Mouse (Mus musculus): ENCODE measurements at regions not wholly inside any gene's neighbourhood (a gene's known extent, or its start where the extent isn't known, plus 50 kb on each side); places are given as distances from the start of the nearest gene placed in this dataset.
"Not testable (repeated sequence)": the region's sequence is repeated elsewhere in the genome, so short reads cannot be mapped to it uniquely, and the experiment has no call there.

DNA sequence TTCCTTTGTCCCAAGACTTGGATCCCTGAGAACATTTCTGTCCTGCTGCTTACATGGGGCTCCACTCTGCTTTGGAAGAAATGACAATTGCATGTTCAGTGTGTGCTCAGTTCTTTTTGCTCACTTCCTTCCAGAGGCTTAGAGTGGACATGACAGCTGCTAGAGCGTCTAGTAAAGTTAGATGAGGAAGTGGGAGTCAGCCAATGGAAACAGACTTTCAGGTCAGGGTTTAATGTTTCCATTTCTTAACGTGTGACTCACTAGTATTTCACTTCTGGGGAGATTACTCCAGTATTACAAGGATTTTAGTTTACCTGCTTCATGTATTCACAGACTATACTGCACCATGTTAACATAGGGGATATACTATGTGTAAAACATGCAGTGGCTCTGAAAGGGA is 759.3 kb upstream of the Gm38303 start:
- DNase-seq (ENCODE audit: low read depth, low spot score): no peak

DNA sequence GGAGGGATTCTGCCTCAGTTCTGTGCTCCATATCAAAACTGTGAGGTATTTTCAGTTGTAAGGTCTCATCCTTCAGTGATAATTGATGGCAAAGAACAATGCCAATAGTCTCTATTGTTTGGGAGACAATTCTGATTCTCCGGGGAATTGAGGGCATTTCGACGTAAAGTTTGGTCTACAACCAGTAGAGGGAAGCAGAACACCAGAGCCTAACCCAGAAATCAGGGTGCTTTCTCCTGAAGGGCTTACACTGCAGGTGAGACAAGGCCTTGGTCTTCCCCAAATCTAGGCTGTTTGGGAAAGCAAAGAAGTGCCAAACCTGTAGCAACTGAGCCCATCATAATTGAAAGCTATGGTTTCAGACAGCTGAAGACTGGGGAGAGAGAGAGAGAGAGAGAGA is 758.7 kb upstream of the Gm38303 start:
- peak; percentile 62 for DNase-seq (ENCODE audit: low read depth, low spot score)

DNA sequence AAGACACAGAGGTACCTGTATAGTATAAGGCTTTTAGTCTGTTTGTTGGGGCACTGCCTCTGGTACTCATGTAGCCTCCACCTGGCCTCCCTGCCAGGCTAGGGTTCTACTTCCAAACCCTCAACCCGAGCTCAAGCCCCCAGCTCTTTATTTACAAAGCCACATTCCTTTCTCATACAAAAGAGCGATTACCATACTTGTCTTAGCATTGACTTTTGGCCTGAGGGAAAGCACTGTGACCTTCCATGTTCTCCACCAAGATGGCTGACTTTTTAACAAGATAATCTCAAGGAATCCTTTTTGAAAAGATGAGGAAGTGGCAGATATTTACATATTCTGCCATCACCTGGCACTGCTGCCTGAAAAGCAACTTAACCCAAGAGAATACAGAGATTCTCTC is 747.8 kb upstream of the Gm38303 start:
- DNase-seq (ENCODE audit: low read depth, low spot score): no peak

DNA sequence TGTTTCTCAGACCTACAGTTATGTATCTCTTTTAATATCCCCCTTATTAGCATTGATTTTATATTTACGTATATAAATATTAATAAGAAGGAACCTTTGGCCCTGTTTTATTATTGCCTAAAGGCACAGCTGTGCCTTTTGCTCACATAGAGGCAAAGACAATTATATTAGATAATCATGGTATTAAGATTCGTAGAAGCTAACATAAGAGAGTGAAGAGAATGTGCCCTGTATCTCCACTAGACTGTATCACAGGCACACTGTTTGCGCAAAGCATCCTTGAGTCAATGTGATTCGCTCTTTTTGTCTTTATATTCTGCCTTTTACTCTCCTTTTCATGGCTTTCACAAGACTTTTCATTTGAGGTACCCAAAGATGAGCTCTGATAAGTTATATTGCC is 738.5 kb upstream of the Gm38303 start:
- no peak for DNase-seq (ENCODE audit: low read depth, low spot score)

DNA sequence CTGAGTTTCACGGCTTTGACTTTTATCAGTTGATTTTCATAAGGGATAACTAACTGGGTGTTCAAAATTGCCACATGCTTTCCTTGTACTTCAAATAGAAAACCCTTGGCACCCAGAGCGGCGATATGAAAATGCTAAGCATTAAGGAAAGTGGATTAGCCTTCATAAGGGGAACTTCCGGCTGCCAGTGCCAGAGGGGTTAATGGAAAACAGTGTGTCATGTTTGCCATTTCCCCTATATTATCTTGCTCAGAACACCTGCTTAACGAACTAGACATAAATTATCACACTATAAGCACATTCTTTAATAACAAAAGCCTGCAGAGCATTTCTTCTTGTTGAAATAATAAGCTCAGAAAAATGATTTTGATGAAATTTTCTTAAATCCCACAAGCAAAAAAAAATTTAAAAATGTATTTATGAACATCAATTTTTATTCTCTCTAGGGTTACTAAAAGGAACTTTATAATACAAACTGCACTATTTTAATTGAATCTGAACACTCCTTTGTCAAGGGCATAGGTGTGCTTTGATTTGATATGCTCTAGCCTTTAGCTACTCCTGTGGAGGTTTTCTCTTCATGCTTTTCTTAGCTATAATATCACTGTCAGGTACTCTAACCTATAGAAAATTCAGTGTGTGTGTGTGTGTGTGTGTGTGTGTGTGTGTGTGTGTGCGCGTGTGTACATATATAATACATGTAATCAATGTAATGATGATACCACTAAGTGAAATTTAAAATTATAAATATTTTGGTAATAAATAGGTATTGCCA is 699.7 kb upstream of the Gm38303 start:
- no peak for DNase-seq (ENCODE audit: low read depth, low spot score)

DNA sequence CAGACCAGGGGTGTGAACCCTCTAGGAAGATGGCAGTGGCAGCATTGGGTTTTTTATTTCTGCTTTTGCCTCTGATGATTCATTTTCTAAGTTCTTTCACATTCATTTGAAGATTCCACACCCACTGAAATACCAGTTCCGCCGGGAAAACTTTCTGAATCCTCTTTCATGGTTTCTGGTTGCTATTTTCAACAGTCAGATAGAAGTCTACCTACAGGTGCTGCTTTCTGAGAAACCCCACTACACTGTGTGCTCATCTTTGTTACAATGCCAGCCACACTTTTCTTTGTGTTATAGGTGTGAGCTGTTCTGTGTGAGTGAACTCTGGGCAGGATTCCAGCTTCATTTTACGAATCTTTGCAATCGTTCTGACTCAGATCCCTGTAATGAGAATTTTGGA is 694.5 kb upstream of the Gm38303 start:
- peak; percentile 71 for DNase-seq (ENCODE audit: low read depth, low spot score)

DNA sequence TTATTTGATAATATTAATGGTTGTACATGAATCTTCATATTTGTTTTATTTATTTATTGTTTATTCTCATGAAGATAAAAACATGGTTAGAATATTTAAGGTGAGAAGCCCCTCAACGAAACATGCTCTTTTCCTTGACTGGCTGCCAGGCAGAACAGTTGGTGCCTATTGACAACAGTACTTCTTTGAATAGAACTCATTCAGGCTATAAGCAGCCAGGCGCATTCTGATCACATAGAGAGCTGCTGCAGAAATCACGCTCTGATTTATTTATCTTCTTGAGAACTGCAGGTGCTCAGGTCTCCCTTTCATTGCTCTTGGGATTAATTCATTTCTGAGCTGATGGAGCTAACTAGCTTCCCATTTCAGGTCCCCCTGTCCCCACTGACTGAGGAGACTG is 688.9 kb upstream of the Gm38303 start:
- peak; percentile 6 for DNase-seq (ENCODE audit: low read depth, low spot score)

DNA sequence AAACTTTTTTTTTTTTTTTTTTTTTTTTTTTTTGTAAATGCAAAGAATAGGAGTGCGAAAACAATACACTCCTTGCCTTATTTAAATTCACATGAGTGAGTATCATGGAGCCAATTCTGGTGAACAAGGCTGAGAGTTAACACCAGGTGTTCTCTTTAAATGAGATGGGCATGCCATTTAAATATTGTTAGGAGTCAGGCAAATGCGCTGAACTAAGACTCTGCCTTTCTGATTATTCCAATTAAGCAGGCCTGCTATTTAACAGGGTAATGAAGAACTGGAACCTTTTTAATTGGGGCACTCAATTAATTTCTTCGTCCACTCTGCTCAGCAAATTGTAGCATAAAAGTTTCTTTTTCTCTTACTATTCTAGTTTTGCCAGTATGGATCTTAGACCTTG is 684.6 kb upstream of the Gm38303 start:
- no peak for DNase-seq (ENCODE audit: low read depth, low spot score)

DNA sequence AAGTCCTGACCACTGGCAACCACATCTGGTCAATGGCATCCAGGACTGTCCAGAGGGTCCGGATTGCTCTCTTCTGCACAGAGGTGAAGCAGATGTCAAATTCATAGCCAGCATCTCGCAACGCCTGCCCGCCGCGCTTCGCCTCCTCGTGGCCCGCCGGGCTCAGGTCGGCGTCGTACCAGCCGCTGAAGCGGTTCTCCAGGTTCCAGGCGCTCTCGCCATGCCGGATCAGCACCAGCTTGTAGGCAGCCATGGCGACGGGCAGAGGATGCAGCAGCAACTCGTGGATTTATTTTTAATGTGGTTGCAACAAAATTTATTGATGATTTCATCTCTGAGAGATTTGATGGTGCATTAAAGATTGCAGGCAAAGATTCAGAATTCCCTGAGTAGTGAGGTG is 679.4 kb upstream of the Gm38303 start:
- not testable (repeated sequence) for DNase-seq (ENCODE audit: low read depth, low spot score)

DNA sequence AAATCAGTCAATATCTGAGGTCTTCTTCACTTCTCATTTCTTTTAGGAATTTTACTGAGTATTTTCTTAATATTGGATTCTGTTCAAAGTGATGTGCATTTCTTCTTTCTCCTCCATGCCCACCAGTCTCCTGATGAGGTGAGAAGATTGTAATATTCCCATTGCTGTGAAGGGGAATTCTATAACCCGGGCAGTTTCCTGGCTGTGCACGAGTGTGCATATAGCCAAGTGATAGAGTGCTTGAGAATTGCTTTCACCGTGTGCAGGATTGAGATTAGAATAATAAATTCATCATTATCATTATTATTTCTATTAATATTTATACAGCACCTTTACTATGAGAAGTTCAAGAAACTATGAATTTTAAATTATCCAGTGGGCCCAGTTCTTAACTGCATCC is 671.9 kb upstream of the Gm38303 start:
- no peak for DNase-seq (ENCODE audit: low read depth, low spot score)

DNA sequence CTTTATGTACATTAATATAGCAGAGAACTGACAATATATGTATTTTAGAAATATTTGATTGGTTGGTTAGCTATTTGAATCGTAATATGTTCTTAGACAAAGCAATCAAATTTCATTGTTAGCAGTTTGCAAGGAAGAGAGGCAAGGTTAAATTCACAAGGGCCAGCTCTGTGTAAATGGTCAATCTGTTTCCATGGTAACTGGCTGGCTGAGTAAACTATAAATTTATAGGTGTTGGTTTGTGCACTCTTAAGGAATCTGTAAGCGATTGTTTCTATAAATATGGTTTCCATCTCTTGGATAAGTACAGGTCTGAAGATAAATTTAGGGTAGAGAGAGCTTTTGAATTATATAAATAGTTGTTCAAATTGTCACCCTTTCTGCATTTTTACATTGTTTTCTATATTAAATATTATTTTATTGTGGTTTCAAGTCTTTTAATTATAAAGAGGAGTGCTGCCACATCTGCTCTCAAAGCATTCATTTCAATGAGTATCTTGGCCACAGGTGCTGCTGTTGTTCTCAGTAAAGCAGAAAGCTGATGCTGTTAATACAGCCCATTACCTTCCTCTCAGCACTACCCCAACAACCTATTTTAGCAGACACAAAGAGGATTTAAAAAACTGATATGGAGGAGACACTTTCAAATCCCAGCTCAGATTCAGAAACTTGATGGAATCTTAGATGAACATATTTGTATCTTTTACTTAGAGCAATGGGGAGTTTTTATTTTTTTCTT is 671.2 kb upstream of the Gm38303 start:
- no peak for DNase-seq (ENCODE audit: low read depth, low spot score)

DNA sequence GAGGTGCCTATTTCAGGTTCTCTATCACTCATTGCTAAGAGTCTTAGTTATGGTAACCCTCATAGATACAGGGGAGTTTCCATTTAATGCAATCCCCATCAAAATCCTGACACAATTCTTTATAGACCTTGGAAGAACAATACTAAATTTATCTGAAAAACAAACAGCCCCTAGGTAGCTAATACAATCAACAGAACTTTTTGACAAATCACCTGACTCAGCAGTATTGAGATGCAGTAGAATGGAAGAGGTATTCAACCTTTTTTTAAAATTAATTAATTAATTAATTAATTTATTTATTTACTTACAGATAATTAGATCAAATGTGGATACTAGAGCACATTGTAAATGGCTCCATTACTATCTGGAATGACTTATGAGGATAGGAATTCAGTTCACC is 643.5 kb upstream of the Gm38303 start:
- no peak for DNase-seq (ENCODE audit: low read depth, low spot score)

DNA sequence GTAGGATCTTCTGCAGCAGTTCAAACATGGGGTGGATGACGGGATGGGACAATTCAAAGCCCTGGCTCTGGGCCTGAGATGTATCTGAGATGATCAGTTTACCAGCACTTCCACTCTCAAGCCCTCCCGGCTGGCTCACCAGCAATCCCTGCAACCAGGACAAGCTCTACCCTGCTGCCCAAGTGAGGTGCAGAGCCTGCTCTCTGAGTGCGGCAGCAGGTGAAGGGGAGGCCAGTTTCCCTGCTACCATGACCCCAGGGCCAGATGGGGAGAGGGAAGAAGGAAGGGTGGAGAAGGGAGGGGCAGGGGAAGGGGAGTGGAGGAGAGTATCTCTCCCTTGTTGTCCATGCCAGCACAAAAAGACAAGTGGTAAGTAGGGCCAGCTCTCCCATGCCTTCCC is 638.9 kb upstream of the Gm38303 start:
- no peak for DNase-seq (ENCODE audit: low read depth, low spot score)

DNA sequence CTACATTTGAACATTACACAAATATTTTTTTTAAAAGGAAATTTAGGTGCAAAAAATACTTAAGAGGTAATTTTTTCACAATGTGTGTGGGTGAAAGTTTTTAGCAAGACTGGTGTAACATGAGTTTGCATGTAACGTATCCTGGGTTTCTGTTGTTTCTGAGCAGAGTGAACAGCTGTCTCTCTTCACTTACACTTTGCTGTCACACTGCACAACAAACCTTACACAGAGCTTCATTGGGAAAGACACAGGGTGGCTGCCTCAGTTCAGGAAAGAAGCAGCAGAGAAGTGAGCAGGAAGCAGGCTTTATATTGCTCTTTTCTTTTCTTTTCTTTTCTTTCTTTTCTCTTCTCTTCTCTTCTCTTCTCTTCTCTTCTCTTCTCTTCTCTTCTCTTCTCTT is 617.1 kb upstream of the Gm38303 start:
- no peak for DNase-seq (ENCODE audit: low read depth, low spot score)

DNA sequence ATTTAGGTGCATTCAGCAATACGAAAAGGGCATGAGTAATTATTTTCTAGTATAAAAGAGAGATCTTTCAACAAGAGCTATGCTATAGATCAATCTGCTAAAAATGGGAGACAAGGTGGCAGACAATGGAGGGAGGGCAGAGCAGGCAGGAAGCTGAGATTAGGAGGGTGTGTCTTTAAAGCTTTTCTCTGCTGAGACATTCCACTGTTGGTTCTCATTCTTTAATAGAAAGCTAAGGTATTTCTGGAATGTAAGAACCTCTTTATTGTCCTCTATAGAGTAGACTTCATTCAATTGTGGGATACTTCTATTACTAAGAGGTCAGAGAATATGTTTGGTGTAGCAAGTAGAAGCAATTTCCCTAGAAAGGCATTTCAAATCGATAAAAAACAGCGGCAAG is 581.6 kb upstream of the Gm38303 start:
- DNase-seq (ENCODE audit: low read depth, low spot score): no peak

DNA sequence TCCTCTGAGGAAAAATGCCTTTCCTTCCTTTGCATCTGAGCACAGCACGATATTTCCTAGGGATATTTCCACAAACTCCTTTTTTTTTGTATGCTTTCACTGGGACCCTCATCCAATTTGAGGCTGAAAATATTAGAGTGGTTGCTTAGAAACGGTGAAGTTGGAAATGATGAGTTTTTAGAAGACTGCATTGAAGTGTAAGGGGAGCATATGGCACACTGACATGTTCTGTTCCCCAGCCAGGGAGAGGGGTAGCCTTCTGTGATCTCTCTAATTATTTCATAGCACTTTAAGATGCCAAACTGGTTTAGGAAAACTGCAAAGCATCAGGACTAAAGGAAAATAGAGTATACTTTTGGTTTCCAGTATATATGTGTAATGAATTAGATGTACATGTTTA is 556.5 kb upstream of the Gm38303 start:
- peak; percentile 54 for DNase-seq (ENCODE audit: low read depth, low spot score)

Measured in brain, adult 2 months (tissue).